Mouse (Mus musculus): ENCODE results near the gene Plcb4. TPM values are rescaled to one million over a fixed set of nuclear protein-coding genes. Genes with fewer than 3 reads are reported as not detected.

The Plcb4 gene
- polyA plus RNA-seq, 1 experiment from 2014 or later: 12.4 TPM

- Histone ChIP-seq H3K36me3 (ENCODE audit: control insufficient read depth, insufficient read depth, low read length) (no peaks in the 10 kb centered on the region), H3K4me2 (ENCODE audit: low read depth, severe bottlenecking) (no peak overlapping the region), H3K4me1 (ENCODE audit: control insufficient read depth, insufficient read depth, low read length) (no peaks in the 10 kb centered on the region), H3K9me3 (ENCODE audit: control insufficient read depth, low read length) (no peaks in the 10 kb centered on the region), H3K9ac (ENCODE audit: low read length) (no peak overlapping the region), H3K27me3 (ENCODE audit: control insufficient read depth, insufficient read depth, low read length) (no peaks in the 10 kb centered on the region), H3K4me3 (ENCODE audit: low read depth, low read length) (no peak overlapping the region), H3K27ac (replicated peaks; ENCODE audit: low read depth, low read length) (no peak overlapping the region)
- ATAC-seq (ENCODE audit: insufficient number of reproducible peaks, low FRiP score, low TSS enrichment, low read depth) (no peak), DNase-seq (ENCODE audit: low spot score) (no peak)
These were observed 179.3 kb downstream of the Plcb4 start for GRCm38 (mm10) chr2:135838135-135838534.

GRCm38 (mm10) chr2:135838651-135839286, 180.0 kb downstream of the Plcb4 start:
- Histone ChIP-seq H3K4me2 (ENCODE audit: low read depth, severe bottlenecking) (no peak overlapping the region), H3K27ac (replicated peaks; ENCODE audit: low read depth, low read length) (no peak overlapping the region), H3K36me3 (ENCODE audit: control insufficient read depth, insufficient read depth, low read length) (no peaks in the 10 kb centered on the region), H3K9me3 (ENCODE audit: control insufficient read depth, low read length) (no peaks in the 10 kb centered on the region), H3K4me1 (ENCODE audit: control insufficient read depth, insufficient read depth, low read length) (no peaks in the 10 kb centered on the region), H3K4me3 (ENCODE audit: low read depth, low read length) (no peak overlapping the region), H3K9ac (ENCODE audit: low read length) (no peak overlapping the region), H3K27me3 (ENCODE audit: control insufficient read depth, insufficient read depth, low read length) (no peaks in the 10 kb centered on the region)
- no peak for ATAC-seq (ENCODE audit: insufficient number of reproducible peaks, low FRiP score, low TSS enrichment, low read depth)
- WGBS: 77% methylated on average over 8 of the region's 8 CpGs
- no peak for DNase-seq (ENCODE audit: low spot score)

DNA sequence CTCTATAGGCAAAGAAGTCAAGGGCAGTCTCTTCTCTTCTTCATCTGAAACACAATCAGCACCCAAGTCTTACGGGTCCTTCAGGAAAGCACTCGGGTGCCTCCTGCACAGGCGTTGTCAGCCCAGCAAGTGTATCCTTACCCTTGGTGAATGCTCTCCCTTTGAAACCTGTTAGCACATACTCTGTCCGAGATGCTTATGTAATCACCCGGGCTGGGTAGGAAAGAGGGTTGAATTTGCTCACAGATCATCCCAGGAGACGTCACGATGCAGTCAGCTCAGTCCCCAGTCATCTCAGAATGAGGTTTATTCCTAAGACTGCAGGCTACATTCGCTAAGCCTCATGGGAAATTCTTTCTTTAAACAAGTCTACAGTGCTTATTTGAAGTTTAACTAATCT, 184.9 kb downstream of the Plcb4 start:
- no peak overlapping the region for H3K9ac ChIP-seq (ENCODE audit: low read length)
- H3K4me1 ChIP-seq (ENCODE audit: control insufficient read depth, insufficient read depth, low read length): no peaks in the 10 kb centered on the region
- DNase-seq (ENCODE audit: low spot score) (no peak), ATAC-seq (ENCODE audit: insufficient number of reproducible peaks, low FRiP score, low TSS enrichment, low read depth) (no peak)
- H3K36me3 ChIP-seq (ENCODE audit: control insufficient read depth, insufficient read depth, low read length): no peaks in the 10 kb centered on the region
- no peak overlapping the region for H3K4me3 ChIP-seq (ENCODE audit: low read depth, low read length)
- H3K27ac ChIP-seq (replicated peaks; ENCODE audit: low read depth, low read length): no peak overlapping the region
- no peaks in the 10 kb centered on the region for H3K9me3 ChIP-seq (ENCODE audit: control insufficient read depth, low read length)
- no peak overlapping the region for H3K4me2 ChIP-seq (ENCODE audit: low read depth, severe bottlenecking)
- no peaks in the 10 kb centered on the region for H3K27me3 ChIP-seq (ENCODE audit: control insufficient read depth, insufficient read depth, low read length)
- 84% methylated on average over 8 of the region's 8 CpGs for WGBS

DNA sequence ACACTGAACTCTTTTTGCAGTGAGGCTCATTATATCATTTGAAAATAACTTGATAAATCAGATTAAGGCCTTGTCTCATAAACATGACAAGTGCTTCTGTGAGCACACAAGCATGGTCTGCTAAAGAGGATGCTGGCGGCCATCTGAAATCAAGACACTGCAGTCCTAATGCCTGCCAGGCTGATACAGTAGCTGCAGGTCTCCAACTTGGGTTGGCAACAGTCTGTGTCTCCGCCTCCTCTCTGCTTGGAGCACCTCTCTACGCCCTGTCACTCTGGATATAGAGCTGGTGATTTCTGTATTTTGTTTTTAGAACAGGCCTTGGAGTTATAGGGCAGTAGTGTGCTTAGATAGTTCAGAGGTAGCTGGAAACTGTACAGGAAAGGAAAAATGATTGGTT, 188.1 kb downstream of the Plcb4 start:
- DNase-seq (ENCODE audit: low spot score) (no peak), ATAC-seq (ENCODE audit: insufficient number of reproducible peaks, low FRiP score, low TSS enrichment, low read depth) (no peak)
- Histone ChIP-seq H3K9ac (ENCODE audit: low read length) (no peak overlapping the region), H3K27me3 (ENCODE audit: control insufficient read depth, insufficient read depth, low read length) (no peaks in the 10 kb centered on the region), H3K27ac (replicated peaks; ENCODE audit: low read depth, low read length) (no peak overlapping the region), H3K4me1 (ENCODE audit: control insufficient read depth, insufficient read depth, low read length) (no peaks in the 10 kb centered on the region), H3K36me3 (ENCODE audit: control insufficient read depth, insufficient read depth, low read length) (no peaks in the 10 kb centered on the region), H3K9me3 (ENCODE audit: control insufficient read depth, low read length) (no peaks in the 10 kb centered on the region), H3K4me3 (ENCODE audit: low read depth, low read length) (no peak overlapping the region), H3K4me2 (ENCODE audit: low read depth, severe bottlenecking) (no peak overlapping the region)
- 91% methylated on average over 3 of the region's 3 CpGs for WGBS

GRCm38 (mm10) chr2:135847738-135848137, 188.9 kb downstream of the Plcb4 start:
- Histone ChIP-seq H3K27ac (replicated peaks; ENCODE audit: low read depth, low read length) (no peak overlapping the region), H3K27me3 (ENCODE audit: control insufficient read depth, insufficient read depth, low read length) (no peaks in the 10 kb centered on the region), H3K9ac (ENCODE audit: low read length) (no peak overlapping the region), H3K9me3 (ENCODE audit: control insufficient read depth, low read length) (no peaks in the 10 kb centered on the region), H3K36me3 (ENCODE audit: control insufficient read depth, insufficient read depth, low read length) (no peaks in the 10 kb centered on the region), H3K4me1 (ENCODE audit: control insufficient read depth, insufficient read depth, low read length) (no peaks in the 10 kb centered on the region), H3K4me2 (ENCODE audit: low read depth, severe bottlenecking) (no peak overlapping the region), H3K4me3 (ENCODE audit: low read depth, low read length) (no peak overlapping the region)
- 91% methylated on average over 6 of the region's 6 CpGs for WGBS
- no peak for ATAC-seq (ENCODE audit: insufficient number of reproducible peaks, low FRiP score, low TSS enrichment, low read depth)
- no peak for DNase-seq (ENCODE audit: low spot score)

GRCm38 (mm10) chr2:135848169-135848568, 189.4 kb downstream of the Plcb4 start:
- ATAC-seq (ENCODE audit: insufficient number of reproducible peaks, low FRiP score, low TSS enrichment, low read depth) (no peak), DNase-seq (ENCODE audit: low spot score) (no peak)
- Histone ChIP-seq H3K4me2 (ENCODE audit: low read depth, severe bottlenecking) (no peak overlapping the region), H3K4me3 (ENCODE audit: low read depth, low read length) (no peak overlapping the region), H3K27me3 (ENCODE audit: control insufficient read depth, insufficient read depth, low read length) (no peaks in the 10 kb centered on the region), H3K9ac (ENCODE audit: low read length) (no peak overlapping the region), H3K36me3 (ENCODE audit: control insufficient read depth, insufficient read depth, low read length) (no peaks in the 10 kb centered on the region), H3K9me3 (ENCODE audit: control insufficient read depth, low read length) (no peaks in the 10 kb centered on the region), H3K4me1 (ENCODE audit: control insufficient read depth, insufficient read depth, low read length) (no peaks in the 10 kb centered on the region), H3K27ac (replicated peaks; ENCODE audit: low read depth, low read length) (no peak overlapping the region)
- WGBS: 81% methylated on average over 4 of the region's 4 CpGs

DNA sequence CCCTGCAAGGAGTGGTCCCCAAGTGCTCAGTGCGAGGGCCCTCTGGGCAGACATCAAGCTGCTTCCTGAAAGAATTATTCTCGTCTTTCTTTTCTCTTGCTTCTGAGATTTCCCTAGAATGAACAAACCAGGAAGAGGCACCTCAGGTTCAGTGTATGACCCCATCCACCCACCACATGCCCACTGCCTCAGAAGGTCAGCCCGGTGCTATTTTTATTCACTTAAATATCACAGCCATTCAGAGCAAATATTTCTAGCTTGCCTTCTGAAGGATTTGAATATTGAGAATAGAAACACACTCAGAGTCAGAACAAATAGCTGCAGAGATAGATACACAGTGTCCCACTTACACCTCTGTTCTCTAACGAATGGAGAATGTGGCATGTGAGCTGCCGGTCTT, 193.2 kb downstream of the Plcb4 start:
- Histone ChIP-seq H3K27me3 (ENCODE audit: control insufficient read depth, insufficient read depth, low read length) (no peaks in the 10 kb centered on the region), H3K36me3 (ENCODE audit: control insufficient read depth, insufficient read depth, low read length) (no peaks in the 10 kb centered on the region), H3K9ac (ENCODE audit: low read length) (no peak overlapping the region), H3K4me3 (ENCODE audit: low read depth, low read length) (no peak overlapping the region), H3K4me2 (ENCODE audit: low read depth, severe bottlenecking) (no peak overlapping the region), H3K4me1 (ENCODE audit: control insufficient read depth, insufficient read depth, low read length) (no peaks in the 10 kb centered on the region), H3K9me3 (ENCODE audit: control insufficient read depth, low read length) (no peaks in the 10 kb centered on the region), H3K27ac (replicated peaks; ENCODE audit: low read depth, low read length) (no peak overlapping the region)
- WGBS: 89% methylated on average over 5 of the region's 5 CpGs
- ATAC-seq (ENCODE audit: insufficient number of reproducible peaks, low FRiP score, low TSS enrichment, low read depth) (no peak), DNase-seq (ENCODE audit: low spot score) (no peak)

DNA sequence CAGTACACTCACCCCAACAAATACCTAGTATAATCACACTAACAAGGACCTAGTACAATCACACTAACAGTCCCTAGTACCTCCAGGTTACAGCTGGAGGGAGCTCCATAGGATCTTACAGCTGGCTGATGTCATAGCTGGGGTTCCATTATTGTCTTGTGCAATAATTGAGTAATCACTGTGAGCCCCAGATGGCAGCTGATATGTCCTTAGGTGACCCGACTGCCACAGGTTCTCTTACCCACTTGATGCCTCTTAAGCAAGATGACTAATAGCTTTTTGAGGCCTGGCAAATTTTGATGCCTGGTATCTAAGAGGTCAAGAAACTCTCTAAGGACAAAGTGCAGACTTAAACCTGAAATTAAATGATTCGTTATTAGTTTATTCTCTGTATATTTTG, 194.3 kb downstream of the Plcb4 start:
- Histone ChIP-seq H3K27me3 (ENCODE audit: control insufficient read depth, insufficient read depth, low read length) (no peaks in the 10 kb centered on the region), H3K9me3 (ENCODE audit: control insufficient read depth, low read length) (no peaks in the 10 kb centered on the region), H3K9ac (ENCODE audit: low read length) (no peak overlapping the region), H3K4me2 (ENCODE audit: low read depth, severe bottlenecking) (no peak overlapping the region), H3K4me3 (ENCODE audit: low read depth, low read length) (no peak overlapping the region), H3K4me1 (ENCODE audit: control insufficient read depth, insufficient read depth, low read length) (no peaks in the 10 kb centered on the region), H3K36me3 (ENCODE audit: control insufficient read depth, insufficient read depth, low read length) (no peaks in the 10 kb centered on the region), H3K27ac (replicated peaks; ENCODE audit: low read depth, low read length) (no peak overlapping the region)
- DNase-seq (ENCODE audit: low spot score) (no peak), ATAC-seq (ENCODE audit: insufficient number of reproducible peaks, low FRiP score, low TSS enrichment, low read depth) (no peak)
- 89% methylated on average over 2 of the region's 2 CpGs for WGBS

DNA sequence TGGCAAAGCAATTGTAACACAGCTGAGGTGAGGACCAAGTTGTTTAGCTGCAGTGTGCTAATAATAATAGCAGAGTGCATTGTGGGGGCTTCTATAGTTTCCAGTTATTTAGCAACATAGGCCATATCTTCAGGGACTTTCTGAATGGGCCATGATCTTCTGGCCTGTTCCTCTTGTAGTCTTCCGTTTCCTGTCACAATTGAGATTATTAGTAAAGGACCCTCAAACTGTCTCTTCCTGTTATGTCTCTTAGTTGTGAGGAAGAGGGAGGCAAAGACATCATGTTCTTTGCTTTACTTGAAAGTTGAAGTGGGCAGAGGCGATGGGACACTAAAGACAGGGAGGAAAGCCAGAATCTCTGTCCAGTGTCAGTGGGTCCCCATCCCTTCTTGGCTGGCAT, 195.2 kb downstream of the Plcb4 start:
- WGBS: 92% methylated on average over 2 of the region's 2 CpGs
- Histone ChIP-seq H3K36me3 (ENCODE audit: control insufficient read depth, insufficient read depth, low read length) (no peaks in the 10 kb centered on the region), H3K9ac (ENCODE audit: low read length) (no peak overlapping the region), H3K27me3 (ENCODE audit: control insufficient read depth, insufficient read depth, low read length) (no peaks in the 10 kb centered on the region), H3K4me1 (ENCODE audit: control insufficient read depth, insufficient read depth, low read length) (no peaks in the 10 kb centered on the region), H3K4me2 (ENCODE audit: low read depth, severe bottlenecking) (no peak overlapping the region), H3K4me3 (ENCODE audit: low read depth, low read length) (no peak overlapping the region), H3K9me3 (ENCODE audit: control insufficient read depth, low read length) (no peaks in the 10 kb centered on the region), H3K27ac (replicated peaks; ENCODE audit: low read depth, low read length) (no peak overlapping the region)
- ATAC-seq (ENCODE audit: insufficient number of reproducible peaks, low FRiP score, low TSS enrichment, low read depth) (no peak), DNase-seq (ENCODE audit: low spot score) (no peak)
